Mouse (Mus musculus) macrophage (primary cell): ENCODE results near the gene Hpse2. TPM values are rescaled to one million over a fixed set of nuclear protein-coding genes. Genes with fewer than 3 reads are reported as not detected.

Experiments used
- H3K27ac ChIP-seq: fragments of 350-480 bp; formaldehyde crosslinking; 2 replicates; pipeline ENCODE4 v1.9.0; 2021
- H3K36me3 ChIP-seq: fragments of 350-480 bp; formaldehyde crosslinking; 2 replicates; pipeline ENCODE4 v1.9.0; 2021; ENCODE audit errors: inconsistent target
- H3K4me3 ChIP-seq: fragments of 350-480 bp; formaldehyde crosslinking; 2 replicates; pipeline ENCODE4 v1.9.0; 2021; ENCODE audit errors: inconsistent target
- H3K79me2 ChIP-seq: fragments of 350-480 bp; formaldehyde crosslinking; 2 replicates; pipeline ENCODE4 v1.9.0; 2021; ENCODE audit errors: inconsistent target
- WGBS: methylation state at CpG from one replicate; pipeline ENCODE4 v1.1.7; 2026; ENCODE audit warnings: inconsistent platforms; ENCODE audit not compliant: missing documents; 5-methylcytosine and 5-hydroxymethylcytosine counted together
- polyA plus RNA-seq: library from polyadenylated mRNA; stranded (reverse); fragments of 250-400 nt; gene quantifications from 3 replicates; pipeline ENCODE4 v1.2.4, GENCODE M21; 2018; ENCODE audit warnings: inconsistent platforms

Hpse2 gene
- polyA plus RNA-seq, 1 experiment from 2014 or later, result not detected

- Histone ChIP-seq H3K79me2 (no peaks in the 10 kb centered on the region), H3K4me3 (no peak overlapping the region), H3K36me3 (no peaks in the 10 kb centered on the region), H3K27ac (no peak overlapping the region)
- WGBS, result 85% methylated on average over 1 of the region's 1 CpGs
Observed at GRCm38 (mm10) chr19:42965171-42965570, 423.0 kb downstream of the Hpse2 start.

GRCm38 (mm10) chr19:42948114-42948636 is 440.0 kb downstream of the Hpse2 start:
- H3K27ac ChIP-seq, result no peak overlapping the region
- WGBS, result 66% methylated on average over 3 of the region's 3 CpGs
- H3K79me2 ChIP-seq, result no peaks in the 10 kb centered on the region
- no peak overlapping the region for H3K4me3 ChIP-seq
- H3K36me3 ChIP-seq, result no peaks in the 10 kb centered on the region

- H3K4me3 ChIP-seq, result no peak overlapping the region
- no peak overlapping the region for H3K27ac ChIP-seq
- no peaks in the 10 kb centered on the region for H3K79me2 ChIP-seq
- 100% methylated on average over 1 of the region's 1 CpGs for WGBS
- H3K36me3 ChIP-seq, result no peaks in the 10 kb centered on the region
Observed at GRCm38 (mm10) chr19:42937544-42937943, 450.6 kb downstream of the Hpse2 start.

GRCm38 (mm10) chr19:42936661-42937193 is 451.4 kb downstream of the Hpse2 start:
- H3K27ac ChIP-seq, result no peak overlapping the region
- H3K79me2 ChIP-seq, result no peaks in the 10 kb centered on the region
- H3K4me3 ChIP-seq, result no peak overlapping the region
- WGBS, result 65% methylated on average over 9 of the region's 9 CpGs
- no peaks in the 10 kb centered on the region for H3K36me3 ChIP-seq

- Histone ChIP-seq H3K27ac (no peak overlapping the region), H3K4me3 (no peak overlapping the region), H3K36me3 (no peaks in the 10 kb centered on the region), H3K79me2 (no peaks in the 10 kb centered on the region)
- 66% methylated on average over 3 of the region's 3 CpGs for WGBS
Observed at GRCm38 (mm10) chr19:42929702-42930101, 458.5 kb downstream of the Hpse2 start.

GRCm38 (mm10) chr19:42928271-42928670 is 459.9 kb downstream of the Hpse2 start:
- no peak overlapping the region for H3K27ac ChIP-seq
- no peaks in the 10 kb centered on the region for H3K79me2 ChIP-seq
- H3K4me3 ChIP-seq, result no peak overlapping the region
- H3K36me3 ChIP-seq, result no peaks in the 10 kb centered on the region
- 64% methylated on average over 2 of the region's 2 CpGs for WGBS

GRCm38 (mm10) chr19:42922610-42923009 is 465.5 kb downstream of the Hpse2 start:
- WGBS, result 46% methylated on average over 3 of the region's 3 CpGs
- H3K36me3 ChIP-seq, result no peaks in the 10 kb centered on the region
- H3K27ac ChIP-seq, result no peak overlapping the region
- H3K4me3 ChIP-seq, result no peak overlapping the region
- H3K79me2 ChIP-seq, result no peaks in the 10 kb centered on the region

- Histone ChIP-seq H3K36me3 (no peaks in the 10 kb centered on the region), H3K4me3 (no peak overlapping the region)
- WGBS, result 88% methylated on average over 5 of the region's 5 CpGs
Observed at GRCm38 (mm10) chr19:42913703-42914102, 474.5 kb downstream of the Hpse2 start.

GRCm38 (mm10) chr19:42909719-42910118 is 478.4 kb downstream of the Hpse2 start:
- Histone ChIP-seq H3K27ac (no peak overlapping the region), H3K4me3 (no peak overlapping the region), H3K36me3 (no peaks in the 10 kb centered on the region), H3K79me2 (no peaks in the 10 kb centered on the region)
- WGBS, result 94% methylated on average over 4 of the region's 4 CpGs

More at GRCm38 (mm10) chr19:42913703-42914102, 474.5 kb downstream of the Hpse2 start:
- H3K79me2 ChIP-seq, result no peaks in the 10 kb centered on the region
- no peak overlapping the region for H3K27ac ChIP-seq

- Histone ChIP-seq H3K79me2 (no peaks in the 10 kb centered on the region), H3K36me3 (no peaks in the 10 kb centered on the region), H3K4me3 (no peak overlapping the region), H3K27ac (no peak overlapping the region)
- 81% methylated on average over 6 of the region's 6 CpGs for WGBS
Observed at GRCm38 (mm10) chr19:42908553-42908952, 479.6 kb downstream of the Hpse2 start.

- Histone ChIP-seq H3K27ac (no peak overlapping the region), H3K36me3 (no peaks in the 10 kb centered on the region), H3K4me3 (no peak overlapping the region), H3K79me2 (no peaks in the 10 kb centered on the region)
- 86% methylated on average over 5 of the region's 5 CpGs for WGBS
Observed at GRCm38 (mm10) chr19:42906328-42906727, 481.8 kb downstream of the Hpse2 start.

- Histone ChIP-seq H3K79me2 (no peaks in the 10 kb centered on the region), H3K36me3 (no peaks in the 10 kb centered on the region), H3K4me3 (no peak overlapping the region), H3K27ac (no peak overlapping the region)
- 35% methylated on average over 7 of the region's 7 CpGs for WGBS
Observed at GRCm38 (mm10) chr19:42904726-42905125, 483.4 kb downstream of the Hpse2 start.

GRCm38 (mm10) chr19:42904240-42904639 is 483.9 kb downstream of the Hpse2 start:
- no peak overlapping the region for H3K4me3 ChIP-seq
- no peaks in the 10 kb centered on the region for H3K36me3 ChIP-seq
- 86% methylated on average over 4 of the region's 4 CpGs for WGBS
- no peaks in the 10 kb centered on the region for H3K79me2 ChIP-seq
- no peak overlapping the region for H3K27ac ChIP-seq

GRCm38 (mm10) chr19:42903840-42904239 is 484.3 kb downstream of the Hpse2 start:
- H3K27ac ChIP-seq, result no peak overlapping the region
- H3K36me3 ChIP-seq, result no peaks in the 10 kb centered on the region
- 85% methylated on average over 6 of the region's 6 CpGs for WGBS
- no peaks in the 10 kb centered on the region for H3K79me2 ChIP-seq
- H3K4me3 ChIP-seq, result no peak overlapping the region

GRCm38 (mm10) chr19:42902410-42903021 is 485.6 kb downstream of the Hpse2 start:
- 94% methylated on average over 6 of the region's 6 CpGs for WGBS
- H3K36me3 ChIP-seq, result no peaks in the 10 kb centered on the region
- no peak overlapping the region for H3K27ac ChIP-seq

More at GRCm38 (mm10) chr19:42902410-42903021, 485.6 kb downstream of the Hpse2 start:
- Histone ChIP-seq H3K4me3 (no peak overlapping the region), H3K79me2 (no peaks in the 10 kb centered on the region)
